Mouse (Mus musculus): ENCODE results near the gene Vps53.

DNA sequence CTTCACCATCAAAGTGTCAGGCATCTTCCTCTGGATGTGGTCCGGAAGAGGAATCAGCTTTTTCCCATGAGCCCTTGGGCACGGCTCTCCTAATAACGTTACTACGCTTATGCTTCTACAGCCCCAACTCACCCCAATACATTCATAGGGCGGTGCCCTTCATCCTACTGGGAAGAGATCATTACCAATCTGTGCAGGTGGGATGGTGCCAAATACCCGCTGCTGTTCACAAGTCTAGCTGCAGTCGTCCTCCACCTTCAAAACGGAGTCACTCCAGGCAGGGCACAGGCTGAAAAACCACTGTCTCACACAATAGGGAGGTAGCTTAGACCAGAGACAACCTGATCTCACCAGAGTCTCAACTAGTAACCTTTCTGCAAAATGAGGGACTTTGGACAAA, 144.3 kb downstream of the Vps53 start:
- TF ChIP-seq CTCF (IDR thresholded peaks at IDR 0.05; ENCODE audit: low read depth): no peak
- TF ChIP-seq EP300 (IDR thresholded peaks at IDR 0.05; ENCODE audit: low read depth): no peak

All from heart, postnatal 0 days (tissue).